Mouse (Mus musculus) thymus, adult 18-20 months (tissue): ENCODE data around the gene 2700081O15Rik.
A peak's percentile ranks its signal among the peaks of the same experiment; 100 is the strongest.

Experiments used
- DNase-seq, 2 experiments: peaks; one replicate each; pipeline ENCODE4 v3.0.0; 2022; ENCODE audit warnings: mixed read lengths in 2 of 2

The 2700081O15Rik gene

DNA sequence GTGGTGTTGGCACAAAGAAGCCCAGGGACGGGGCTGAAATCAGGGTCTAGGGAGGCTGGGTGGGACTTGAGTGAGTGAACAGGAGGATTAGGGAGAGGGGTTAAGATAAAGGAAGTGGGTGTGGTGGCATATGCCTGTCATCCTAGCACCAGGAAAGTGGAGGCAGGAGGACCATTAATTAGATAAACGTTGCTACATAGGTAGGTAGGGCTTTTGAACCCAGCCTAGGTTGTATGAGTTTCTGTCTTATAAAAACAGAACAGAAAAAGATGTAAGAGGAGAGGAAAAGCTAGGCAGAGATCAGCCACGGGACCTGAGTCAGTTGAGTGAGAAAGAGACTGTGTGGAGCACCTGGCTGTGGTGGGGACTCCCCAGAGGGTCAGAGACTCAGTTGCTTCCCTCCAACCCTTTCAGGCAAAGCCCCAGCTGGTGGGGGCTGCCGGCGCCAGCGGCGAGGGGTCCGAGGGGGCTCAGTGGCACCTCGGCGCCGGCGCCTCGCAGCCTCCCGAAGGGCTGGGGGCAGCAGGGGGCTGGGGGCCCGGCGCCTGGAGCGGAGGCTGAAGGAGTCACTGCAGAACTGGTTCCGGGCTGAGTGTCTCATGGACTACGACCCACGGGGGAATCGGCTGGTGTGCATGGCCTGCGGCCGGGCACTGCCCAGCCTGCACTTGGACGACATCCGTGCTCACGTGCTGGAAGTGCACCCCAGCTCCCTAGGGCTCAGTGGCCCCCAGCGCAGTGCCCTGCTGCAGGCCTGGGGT, 3.6 kb downstream of the 2700081O15Rik start:
- DNase-seq: no peak

- peak in 1 of 2 experiments; percentile 23 for DNase-seq
These were observed 4.5 kb downstream of the 2700081O15Rik start for GRCm38 (mm10) chr19:7421602-7422591.

GRCm38 (mm10) chr19:7422656-7423027, 5.2 kb downstream of the 2700081O15Rik start:
- DNase-seq: no peak

GRCm38 (mm10) chr19:7423028-7423655, 5.7 kb downstream of the 2700081O15Rik start:
- DNase-seq: peak; percentile 9 to 22

- no peak for DNase-seq
These were observed 6.2 kb downstream of the 2700081O15Rik start for GRCm38 (mm10) chr19:7423656-7424030.

DNA sequence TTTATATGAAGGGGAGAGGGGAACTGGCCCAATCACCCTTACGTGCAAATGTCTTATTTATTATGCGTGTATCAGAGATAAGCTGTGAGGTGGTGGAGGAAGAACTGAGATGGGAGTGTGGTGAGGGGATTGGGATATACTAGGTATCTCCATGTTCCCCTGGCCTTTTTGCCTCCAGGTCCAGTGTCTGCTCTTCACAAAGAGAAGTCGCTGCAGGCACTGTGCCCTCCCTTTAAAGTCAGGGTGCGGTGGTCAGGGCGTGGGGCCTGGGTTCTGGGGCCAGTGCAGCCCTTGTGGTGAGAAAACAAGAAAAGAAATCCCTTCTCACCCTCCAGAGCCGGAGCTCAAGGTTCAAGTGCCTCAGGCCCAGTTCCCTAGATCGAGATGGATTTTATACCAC, 6.7 kb downstream of the 2700081O15Rik start:
- no peak for DNase-seq

- no peak for DNase-seq
These were observed 7.4 kb downstream of the 2700081O15Rik start for GRCm38 (mm10) chr19:7424590-7425397.

DNA sequence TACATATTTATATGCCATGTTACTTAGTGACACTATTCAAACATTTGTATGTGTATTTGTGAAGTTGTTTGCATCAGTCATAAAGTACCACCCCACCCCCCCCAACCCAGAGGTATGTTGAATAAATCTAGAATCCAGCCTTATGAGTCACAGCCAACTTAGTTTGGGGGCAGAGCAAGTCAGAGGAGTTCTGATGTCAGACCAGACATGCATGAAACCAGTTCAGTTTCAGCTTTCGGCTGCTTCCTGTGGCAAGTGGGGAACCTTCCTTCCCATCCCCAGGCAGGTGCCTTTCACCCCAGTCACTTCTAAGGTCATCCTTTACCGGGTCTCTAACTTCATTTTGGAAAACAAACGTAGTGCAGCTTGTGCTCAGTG, 8.0 kb downstream of the 2700081O15Rik start:
- DNase-seq: no peak

- no peak for DNase-seq
These were observed 17.5 kb downstream of the 2700081O15Rik start for GRCm38 (mm10) chr19:7434887-7435286.

- no peak for DNase-seq
These were observed 18.9 kb downstream of the 2700081O15Rik start for GRCm38 (mm10) chr19:7436061-7436970.

GRCm38 (mm10) chr19:7438295-7438694, 20.9 kb downstream of the 2700081O15Rik start:
- DNase-seq: no peak

DNA sequence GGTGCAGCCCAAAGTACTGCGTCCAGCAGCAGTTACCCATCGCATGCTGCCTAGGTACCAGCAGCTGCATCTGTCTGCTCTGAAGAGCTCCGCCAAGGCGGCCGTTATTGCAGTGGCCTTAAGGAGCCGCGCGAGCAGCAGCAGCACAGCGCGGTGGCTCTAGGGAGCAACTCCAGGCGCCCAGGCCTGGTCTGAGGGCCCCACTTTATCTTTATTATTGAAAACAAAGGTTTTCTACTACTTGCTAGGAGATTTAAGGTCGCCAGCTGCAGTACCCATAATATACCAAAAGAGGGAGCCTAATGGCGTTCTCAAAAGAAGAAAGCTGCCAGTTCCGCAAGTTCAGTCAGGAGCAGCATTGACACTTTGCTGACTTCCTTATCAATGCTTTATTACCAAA, 24.1 kb downstream of the 2700081O15Rik start:
- peak; percentile 13 to 34 for DNase-seq

- DNase-seq: no peak
These were observed 27.7 kb downstream of the 2700081O15Rik start for GRCm38 (mm10) chr19:7445105-7445504.

DNA sequence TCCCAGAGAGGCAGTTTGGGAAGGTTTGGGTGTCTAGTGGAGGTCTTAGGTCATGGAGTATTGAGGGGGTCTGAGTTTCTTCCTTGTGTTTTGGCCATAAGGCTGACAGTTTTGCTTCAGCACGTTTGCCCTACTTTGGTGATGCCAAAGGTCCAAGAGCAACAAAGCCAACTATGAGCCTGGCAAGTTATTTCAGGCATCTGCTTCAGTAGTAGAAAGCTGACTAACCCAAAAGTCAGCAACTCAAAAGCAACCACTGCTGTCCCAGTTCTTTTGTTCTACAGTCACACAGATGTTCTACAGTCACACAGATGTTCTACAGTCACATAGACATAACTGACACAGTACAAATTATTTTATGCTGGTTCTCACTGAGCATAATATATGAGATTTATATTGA, 28.2 kb downstream of the 2700081O15Rik start:
- peak in 1 of 2 experiments; percentile 32 for DNase-seq

- no peak for DNase-seq
These were observed 39.4 kb downstream of the 2700081O15Rik start for GRCm38 (mm10) chr19:7456803-7457202.

DNA sequence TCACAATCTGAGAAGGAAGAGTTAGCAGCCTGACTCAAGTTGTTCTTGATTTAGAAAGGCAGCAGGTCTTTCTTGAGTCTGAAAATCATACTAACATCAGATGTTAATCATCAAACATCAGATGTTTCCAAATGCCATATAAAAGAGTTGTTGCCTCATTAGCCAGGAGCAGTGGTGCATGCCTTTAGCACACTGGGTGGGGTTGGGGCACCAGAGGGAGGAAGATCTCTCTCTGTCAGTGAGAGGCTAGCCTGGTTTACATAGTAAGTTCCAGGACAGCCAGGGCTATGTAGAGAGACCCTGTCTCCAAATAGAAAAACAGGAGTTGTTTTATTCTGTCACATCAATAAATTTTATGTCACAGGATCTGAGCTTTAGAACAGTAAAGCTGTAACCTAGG, 41.5 kb downstream of the 2700081O15Rik start:
- DNase-seq: no peak

DNA sequence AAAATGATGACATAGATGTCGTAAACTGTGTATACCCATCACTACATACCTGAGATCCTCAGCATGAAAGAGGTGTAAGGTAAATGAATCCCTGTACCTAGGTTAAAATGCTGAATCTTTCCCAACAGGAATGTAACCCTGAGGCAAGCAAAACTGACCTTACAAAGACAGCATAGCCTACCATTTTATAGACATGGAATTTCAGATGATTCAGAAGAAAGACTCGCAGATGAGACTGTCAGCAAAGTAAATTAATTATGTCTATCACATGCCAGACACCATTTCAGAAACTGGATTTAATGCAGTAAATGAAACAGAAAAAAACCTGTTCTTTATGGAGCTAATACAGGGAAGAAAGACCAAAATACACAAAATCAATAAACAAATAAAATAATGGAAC, 41.9 kb downstream of the 2700081O15Rik start:
- no peak for DNase-seq

- DNase-seq: no peak
These were observed 50.5 kb downstream of the 2700081O15Rik start for GRCm38 (mm10) chr19:7467915-7468314.

DNA sequence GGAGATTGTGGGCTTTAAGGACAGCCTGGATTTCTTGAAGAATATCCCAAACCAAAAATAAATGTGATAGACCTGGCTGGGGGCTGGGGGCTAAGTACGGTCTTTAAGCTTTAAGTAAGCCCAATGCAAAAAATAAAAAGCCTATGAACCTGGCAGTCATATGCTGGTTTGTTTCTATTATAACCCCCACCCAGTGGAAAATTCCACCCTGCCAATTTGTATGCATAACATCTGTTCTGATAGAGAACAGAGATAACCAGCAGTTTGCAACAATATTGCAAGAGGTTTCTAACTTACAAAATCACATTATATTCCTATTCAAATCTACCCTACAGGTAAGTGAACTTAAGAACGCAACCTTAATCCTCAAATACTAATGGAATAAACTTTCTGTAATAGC, 53.2 kb downstream of the 2700081O15Rik start:
- no peak for DNase-seq
